Comparison of ENCODE assay signal across 9 mouse cellular contexts in the genomic region with DNA sequence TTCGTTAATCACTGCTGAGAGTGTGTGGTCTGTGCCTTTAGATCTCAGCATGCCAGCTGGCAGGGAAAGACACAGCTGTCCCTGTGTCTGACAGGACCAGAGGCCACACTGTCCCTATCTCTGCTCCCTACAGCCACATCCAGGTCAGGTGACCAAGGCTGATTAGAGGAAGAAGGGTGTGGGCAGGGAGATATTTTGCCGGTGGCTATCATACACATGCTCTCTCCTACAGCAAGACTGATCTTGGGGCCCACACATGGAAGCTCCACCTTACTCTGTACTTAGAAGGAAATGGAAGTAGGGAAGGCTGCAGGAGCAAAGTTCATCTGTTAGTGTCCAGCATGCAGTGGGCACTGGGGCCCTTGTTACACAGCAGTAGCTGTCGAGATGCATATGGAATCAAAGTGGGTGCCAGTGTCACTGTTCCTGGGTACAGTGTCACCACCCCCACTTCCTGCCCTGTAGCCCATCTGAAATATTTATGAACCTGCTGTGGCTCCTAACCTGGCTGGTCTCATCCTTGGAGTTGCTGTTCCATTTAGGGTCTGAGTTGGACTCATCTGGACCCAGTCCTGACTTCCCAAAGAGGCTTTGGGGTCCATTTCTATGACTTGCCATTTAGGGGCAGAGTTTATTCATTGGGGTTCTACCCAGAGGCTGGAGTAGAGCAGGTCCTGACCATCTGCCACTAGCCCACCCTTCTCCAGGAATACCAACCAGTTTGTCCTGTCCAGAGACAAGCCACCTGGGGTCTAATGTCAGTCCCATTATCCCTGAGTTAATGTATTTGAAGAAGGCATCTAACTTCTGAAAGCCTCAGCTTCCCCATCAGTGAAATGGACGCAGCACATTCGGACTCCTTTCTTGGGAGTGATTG. TPM values are rescaled to one million over a fixed set of nuclear protein-coding genes. Genes with fewer than 3 reads are reported as not detected.
DNase-seq lines count a peak whose midpoint lies in the region; ATAC-seq and TF ChIP-seq lines count a peak whose summit lies in the region.
"Had no signal": no experiment of that assay in that cellular context is flagged by ENCODE, and none has a peak within 500 bp of the region (broad histone marks: within the 10 kb centered on the region; RNA-seq: fewer than 3 reads in every experiment).

No protein-coding gene starts in this region.

- no peaks in the 10 kb centered on the region for H3K9me3 ChIP-seq in forebrain, embryonic 10.5 days
- H3K9me3 ChIP-seq in forebrain, embryonic 12.5 days, result no peaks in the 10 kb centered on the region
- no peaks in the 10 kb centered on the region for H3K9me3 ChIP-seq in heart, postnatal 0 days (replicated peaks; ENCODE audit: control insufficient read depth, low read length)
- H3K9me3 ChIP-seq in midbrain, embryonic 16.5 days (replicated peaks; ENCODE audit: control insufficient read depth, low read length, poor library complexity, severe bottlenecking), result no peaks in the 10 kb centered on the region

- H3K4me1 ChIP-seq in forebrain, embryonic 10.5 days, result peaks cover 16% of the 10 kb centered on the region
- H3K4me1 ChIP-seq in forebrain, embryonic 12.5 days, result 0 out of 2 replicates have a peak, but pooled peaks cover 4% of the 10 kb centered on the region
- peaks cover 10% of the 10 kb centered on the region for H3K4me1 ChIP-seq in heart, postnatal 0 days (ENCODE audit: control insufficient read depth, insufficient read depth)
- H3K4me1 ChIP-seq in midbrain, embryonic 16.5 days (ENCODE audit: control insufficient read depth, insufficient read depth, low read length), result no peaks in the 10 kb centered on the region

- 66% methylated on average over 5 of the region's 5 CpGs for WGBS in forebrain, embryonic 10.5 days
- WGBS in forebrain, embryonic 12.5 days, result 69% methylated on average over 5 of the region's 5 CpGs
- WGBS in heart, postnatal 0 days, result 35% methylated on average over 5 of the region's 5 CpGs
- WGBS in midbrain, embryonic 16.5 days, result 72% methylated on average over 5 of the region's 5 CpGs

- H3K27me3 ChIP-seq in forebrain, embryonic 10.5 days (ENCODE audit: poor library complexity, severe bottlenecking), result no peaks in the 10 kb centered on the region
- H3K27me3 ChIP-seq in forebrain, embryonic 12.5 days, result no peaks in the 10 kb centered on the region
- H3K27me3 ChIP-seq in heart, postnatal 0 days (ENCODE audit: control insufficient read depth, insufficient read depth, low read length), result no peaks in the 10 kb centered on the region
- H3K27me3 ChIP-seq in midbrain, embryonic 16.5 days (ENCODE audit: control insufficient read depth, insufficient read depth, low read depth, low read length), result no peaks in the 10 kb centered on the region

- H3K9ac ChIP-seq in forebrain, embryonic 12.5 days, result no peak overlapping the region
- no peak overlapping the region for H3K9ac ChIP-seq in heart, postnatal 0 days (replicated peaks; ENCODE audit: low read depth, low read length)
- no peak overlapping the region for H3K9ac ChIP-seq in midbrain, embryonic 16.5 days (ENCODE audit: low read depth, low read length)

- H3K4me2 ChIP-seq in forebrain, embryonic 12.5 days, result no peak overlapping the region
- H3K4me2 ChIP-seq in heart, postnatal 0 days (ENCODE audit: low read depth, low read length), result no peak overlapping the region
- no peak overlapping the region for H3K4me2 ChIP-seq in midbrain, embryonic 16.5 days (ENCODE audit: low read length)

- no peaks in the 10 kb centered on the region for H3K36me3 ChIP-seq in forebrain, embryonic 10.5 days (replicated peaks)
- H3K36me3 ChIP-seq in forebrain, embryonic 12.5 days (replicated peaks), result no peaks in the 10 kb centered on the region
- no peaks in the 10 kb centered on the region for H3K36me3 ChIP-seq in heart, postnatal 0 days (replicated peaks; ENCODE audit: control insufficient read depth, insufficient read depth, low read length)
- no peaks in the 10 kb centered on the region for H3K36me3 ChIP-seq in midbrain, embryonic 16.5 days (ENCODE audit: control insufficient read depth, insufficient read depth, low read length)

- no peak overlapping the region for H3K4me3 ChIP-seq in forebrain, embryonic 10.5 days
- H3K4me3 ChIP-seq in forebrain, embryonic 12.5 days (replicated peaks), result no peak overlapping the region
- H3K4me3 ChIP-seq in heart, postnatal 0 days (ENCODE audit: low read depth, low read length), result no peak overlapping the region
- H3K4me3 ChIP-seq in midbrain, embryonic 16.5 days (ENCODE audit: low read depth, low read length), result no peak overlapping the region
- H3K4me3 ChIP-seq: gastrocnemius, adult 2 months had no signal

- TF ChIP-seq EP300 in heart, postnatal 0 days (IDR thresholded peaks at IDR 0.05; ENCODE audit: low read depth), result no peak

- peak; percentile 23 for DNase-seq in forebrain, embryonic 10.5 days (ENCODE audit: extremely low spot score, low spot score)
- no peak for DNase-seq in heart, postnatal 0 days (ENCODE audit: low spot score)
- DNase-seq in layer of hippocampus, postnatal 14 days (ENCODE audit: low spot score in 2 of 2), result no peak
- no peak for DNase-seq in adrenal gland, adult (ENCODE audit: inconsistent age in 2 of 2, low spot score in 1 of 2)
- DNase-seq in adrenal gland, adult 8-10 months, result no peak
- DNase-seq: gastrocnemius, adult 2 months had no signal

- no peak for TF ChIP-seq CTCF in heart, postnatal 0 days (IDR thresholded peaks at IDR 0.05; ENCODE audit: low read depth)

- H3K27ac ChIP-seq in forebrain, embryonic 10.5 days, result no peak overlapping the region
- H3K27ac ChIP-seq in forebrain, embryonic 12.5 days, result no peak overlapping the region
- H3K27ac ChIP-seq in heart, postnatal 0 days (ENCODE audit: low read depth), result no peak overlapping the region
- H3K27ac ChIP-seq in midbrain, embryonic 16.5 days (ENCODE audit: low read length), result no peak overlapping the region
- H3K27ac ChIP-seq: gastrocnemius, adult 2 months had no signal

- no peak for ATAC-seq in forebrain, embryonic 12.5 days (ENCODE audit: low FRiP score)
- ATAC-seq in CD4-positive, CD25-positive, alpha-beta regulatory T cell, adult 4 months, result peak; percentile 24
- peak; percentile 45 for ATAC-seq in heart, postnatal 0 days (ENCODE audit: insufficient read depth, low read depth)
- ATAC-seq in midbrain, embryonic 16.5 days, result peak; percentile 48; the same call in 1 of the 2 replicates

RNA-seq across cellular contexts. Expression of gene Odc1, which starts 38.2 kb away (rescaled TPM):
- 344 and 385 TPM in 2 replicates for polyA plus RNA-seq in forebrain, embryonic 10.5 days (2016; fragmentation: Nextera tagmentation; extraction: Ambion mirVana)
- polyA plus RNA-seq in forebrain, embryonic 12.5 days (2016; fragmentation: Nextera tagmentation; extraction: Ambion mirVana), result 291 and 318 TPM in 2 replicates
- 10 to 100 TPM; 16.6 to 23.3 TPM for polyA plus RNA-seq in CD4-positive, CD25-positive, alpha-beta regulatory T cell, adult 4 months (2017; shearing (Covaris generic))
- 172 and 189 TPM in 2 replicates for total RNA-seq in heart, postnatal 0 days (2014; rRNA removed; ENCODE audit: low replicate concordance)
- 59.0 and 67.4 TPM in 2 replicates for polyA plus RNA-seq in heart, postnatal 0 days (2015; fragmentation: Nextera tagmentation; extraction: Ambion mirVana)
- polyA plus RNA-seq in midbrain, embryonic 16.5 days (2015; fragmentation: Nextera tagmentation; extraction: Ambion mirVana), result 113 and 132 TPM in 2 replicates
- 10 to 100 TPM; 75.5 to 77.0 TPM for total RNA-seq in layer of hippocampus, postnatal 14 days (2021)
- 100 to 1,000 TPM; 298 to 415 (median 329) TPM for total RNA-seq in adrenal gland, adult 8-10 months (2022)
